ENCODE assay signal across 8 mouse cellular contexts in genomic region chr19:31763246-31763821, GRCm38 (mm10). TPM values are rescaled to one million over a fixed set of nuclear protein-coding genes. Genes with fewer than 3 reads are reported as not detected.
A peak's percentile ranks its signal among the peaks of the same experiment; 100 is the strongest.
DNase-seq lines count a peak whose midpoint lies in the region; ATAC-seq and TF ChIP-seq lines count a peak whose summit lies in the region.

No protein-coding gene starts in this region.

- H3K36me3 ChIP-seq in E14TG2a.4 (ENCODE audit: insufficient read depth, low read length): no peaks in the 10 kb centered on the region
- no peaks in the 10 kb centered on the region for H3K36me3 ChIP-seq in liver, embryonic 12.5 days
- no peaks in the 10 kb centered on the region for H3K36me3 ChIP-seq in stomach, embryonic 16.5 days (ENCODE audit: control insufficient read depth, insufficient read depth, low read length)

- H3K27me3 ChIP-seq in E14TG2a.4 (ENCODE audit: insufficient read depth, low read length): peaks cover 67% of the 10 kb centered on the region
- peaks cover 43% of the 10 kb centered on the region for H3K27me3 ChIP-seq in liver, embryonic 12.5 days (replicated peaks)
- 0 out of 2 replicates have a peak, but pooled peaks cover 9% of the 10 kb centered on the region for H3K27me3 ChIP-seq in stomach, embryonic 16.5 days (ENCODE audit: control insufficient read depth, insufficient read depth, low read length)

- H3K4me3 ChIP-seq in E14TG2a.4 (replicated peaks; ENCODE audit: low read length): peak overlapping the region; percentile 84
- peak overlapping the region; percentile 65 for H3K4me3 ChIP-seq in liver, embryonic 12.5 days
- peak overlapping the region; percentile 72 for H3K4me3 ChIP-seq in stomach, embryonic 16.5 days (replicated peaks; ENCODE audit: low read length)

- peak overlapping the region; percentile 63; the same call in 1 of the 2 replicates for H3K9ac ChIP-seq in liver, embryonic 12.5 days
- H3K9ac ChIP-seq in stomach, embryonic 16.5 days (ENCODE audit: low read length): peak overlapping the region; percentile 73

- peak overlapping the region; percentile 88 for H3K4me2 ChIP-seq in liver, embryonic 12.5 days
- H3K4me2 ChIP-seq in stomach, embryonic 16.5 days (ENCODE audit: low read depth, low read length): peak overlapping the region; percentile 95

- WGBS in liver, embryonic 12.5 days (ENCODE audit: insufficient replicate concordance): 7% methylated on average over 20 of the region's 20 CpGs
- WGBS in stomach, embryonic 16.5 days: 16% methylated on average over 20 of the region's 20 CpGs

- 0 out of 2 replicates have a peak overlapping the region, but pooled peaks have one; percentile 36 for H3K27ac ChIP-seq in liver, embryonic 12.5 days
- peak overlapping the region; percentile 53 for H3K27ac ChIP-seq in stomach, embryonic 16.5 days (ENCODE audit: low read length)

- H3K9me3 ChIP-seq in E14TG2a.4 (ENCODE audit: low read length): no peaks in the 10 kb centered on the region
- H3K9me3 ChIP-seq in liver, embryonic 12.5 days (replicated peaks): no peaks in the 10 kb centered on the region
- H3K9me3 ChIP-seq in stomach, embryonic 16.5 days (replicated peaks; ENCODE audit: control insufficient read depth, low read length): no peaks in the 10 kb centered on the region

- TF ChIP-seq CTCF in E14TG2a.4 (conservative IDR thresholded peaks at IDR 0.05; ENCODE audit: low read length): no peak

- H3K4me1 ChIP-seq in E14TG2a.4 (replicated peaks; ENCODE audit: low read depth, low read length): peaks cover 20% of the 10 kb centered on the region
- peaks cover 37% of the 10 kb centered on the region for H3K4me1 ChIP-seq in liver, embryonic 12.5 days
- peaks cover 15% of the 10 kb centered on the region for H3K4me1 ChIP-seq in stomach, embryonic 16.5 days (ENCODE audit: control insufficient read depth, insufficient read depth, low read length)

- intact Hi-C loops in heart, postnatal 10 days (cut with DNase I): loop anchor here (10.0 kb wide), 2 partner anchors 1209 to 1519 kb away; no protein-coding TSS in a partner anchor

- peak; percentile 38; the same call in 1 of the 2 replicates for ATAC-seq in liver, embryonic 12.5 days
- no peak for ATAC-seq in stomach, embryonic 16.5 days (ENCODE audit: insufficient read depth, low FRiP score)

- peak; percentile 46 for DNase-seq in embryo, embryonic 10 days (ENCODE audit: low spot score)
- peak; percentile 37 to 49 for DNase-seq in heart, postnatal 10 days
- no peak for DNase-seq in gastrocnemius, adult 18-20 months (ENCODE audit: low spot score)
- no peak for DNase-seq in natural killer cell, adult 2 months (ENCODE audit: low spot score in 2 of 2)
- DNase-seq in spleen, postnatal 36 days (ENCODE audit: low spot score in 2 of 2): no peak

RNA-seq across cellular contexts. Expression of gene Prkg1, which starts 1.5 kb away (rescaled TPM):
- total RNA-seq in heart, postnatal 10 days (2021): 10 to 100 TPM; 20.8 to 25.6 TPM
- 1.4 and 1.6 TPM in 2 replicates for polyA plus RNA-seq in liver, embryonic 12.5 days (2016; fragmentation: Nextera tagmentation; extraction: Ambion mirVana)
- polyA plus RNA-seq in stomach, embryonic 16.5 days (2015; fragmentation: Nextera tagmentation; extraction: Ambion mirVana): 9.4 and 11.5 TPM in 2 replicates
- 10 to 100 TPM; 24.4 to 39.7 TPM for total RNA-seq in gastrocnemius, adult 18-20 months (2021)

Comparison
In these comparisons a context has a peak if more than half of its experiments do, and no peak if none do; other contexts are left out.
1. DNase-seq: peak in embryo, embryonic 10 days (single experiment) and heart, postnatal 10 days (2 of 2); none in gastrocnemius, adult 18-20 months (single experiment), natural killer cell, adult 2 months (0 of 2) and spleen, postnatal 36 days (0 of 2).
2. Peak in every context shown above with its lines, with median percentiles within 50 percentile points of each other: H3K4me3 ChIP-seq.